Mouse (Mus musculus): ENCODE results near the gene Tnni3. TPM values are rescaled to one million over a fixed set of nuclear protein-coding genes. Genes with fewer than 3 reads are reported as not detected.

The Tnni3 gene
- 0.99 TPM for polyA plus RNA-seq (2017; shearing (Covaris generic))

DNA sequence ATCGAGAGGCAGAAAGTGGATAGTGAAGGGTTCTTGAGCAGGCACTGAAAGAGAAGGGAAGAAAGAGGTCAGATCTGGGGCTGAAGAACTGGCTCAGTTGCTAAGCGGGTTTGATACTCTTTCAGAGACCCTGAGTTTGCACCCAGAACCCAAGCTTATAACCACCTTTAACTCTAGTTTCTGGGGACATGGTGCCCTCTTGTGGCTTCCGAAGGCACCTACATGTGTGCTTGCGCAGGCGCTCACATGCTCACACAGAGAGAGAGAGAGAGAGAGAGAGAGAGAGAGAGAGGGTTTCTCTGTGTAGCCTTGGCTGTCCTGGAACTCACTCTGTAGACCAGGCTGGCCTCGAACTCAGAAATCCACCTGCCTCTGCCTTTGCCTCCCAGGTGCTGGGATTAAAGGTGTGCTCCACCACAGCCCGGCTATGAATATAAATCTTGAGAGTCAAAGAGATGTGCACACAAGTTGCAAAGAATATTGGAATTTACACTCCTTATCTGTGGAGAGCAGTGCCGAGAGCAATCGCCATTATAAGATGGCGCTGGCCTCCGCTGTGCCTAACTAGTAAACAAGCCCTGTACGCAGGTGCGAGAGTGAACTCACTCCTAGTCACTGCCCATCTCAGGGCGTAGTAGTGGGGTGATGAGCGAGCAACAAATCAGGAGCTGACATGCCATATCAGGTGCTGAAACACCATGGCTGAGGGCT is at the start of gene Tnni3:
Gene Tnni3 (minus strand): TSS at position 18 of the 711 bp plus-strand sequence.

DNA sequence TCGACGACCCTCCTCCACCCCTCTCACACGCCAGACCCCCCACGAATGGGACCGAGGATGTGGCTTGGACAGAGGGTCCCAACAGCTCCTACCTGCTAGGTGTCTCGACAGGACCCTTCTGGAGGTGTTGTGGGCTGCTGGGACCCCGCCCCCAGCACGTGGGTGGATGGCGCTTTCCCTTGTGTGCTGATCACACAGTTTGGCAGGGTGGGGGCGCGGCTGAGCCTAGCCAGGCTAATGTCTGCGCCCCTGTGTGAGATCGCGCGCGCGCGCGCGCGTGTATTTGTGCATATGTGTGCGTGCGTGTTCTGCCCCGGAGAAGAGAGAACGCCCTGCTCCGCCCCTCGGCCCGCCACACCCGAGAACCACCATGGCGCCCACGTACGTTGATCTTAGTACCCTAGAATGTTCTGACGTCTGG is 23.2 kb upstream of the Tnni3 start, which contains the start of gene Syt5:
Gene Syt5 (minus strand): TSS at position 321 of the 421 bp plus-strand sequence.

DNA sequence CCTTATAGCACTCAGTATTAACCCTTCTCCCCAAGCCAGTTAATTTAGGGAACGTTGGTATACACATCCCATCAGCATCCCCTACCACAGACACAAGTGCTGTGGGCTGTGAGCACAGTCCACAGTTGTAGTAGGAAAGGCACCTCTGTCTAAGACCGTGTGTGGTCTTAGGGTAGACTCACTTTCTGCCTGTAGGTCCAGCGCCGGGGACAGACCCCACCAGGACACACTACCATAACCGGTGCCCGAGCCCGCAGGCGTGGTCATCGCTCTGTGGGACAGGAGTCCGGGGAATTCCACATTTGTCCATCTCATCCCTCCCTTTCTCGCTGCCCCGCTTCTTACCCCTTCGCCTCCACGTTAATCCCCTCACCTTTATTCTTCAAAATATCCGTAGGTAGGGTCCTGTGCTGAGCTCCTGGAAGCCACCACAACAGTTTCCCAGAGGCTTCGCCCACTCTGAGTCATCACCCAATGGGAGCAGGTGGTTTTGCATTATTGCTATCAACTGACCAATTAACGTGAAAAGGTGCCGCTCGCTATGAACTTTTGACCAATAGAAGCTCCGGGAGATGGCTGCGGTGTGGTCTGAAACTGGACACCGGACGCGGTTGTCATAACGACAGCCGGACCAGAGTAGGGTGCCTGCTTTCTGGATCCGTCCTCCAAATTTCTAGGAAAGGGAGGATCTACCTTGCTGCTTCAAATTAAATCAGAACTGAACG is 8.1 kb upstream of the Tnni3 start, which contains the start of gene Dnaaf3:
Gene Dnaaf3 (minus strand): TSS at position 449 of the 725 bp plus-strand sequence.

DNA sequence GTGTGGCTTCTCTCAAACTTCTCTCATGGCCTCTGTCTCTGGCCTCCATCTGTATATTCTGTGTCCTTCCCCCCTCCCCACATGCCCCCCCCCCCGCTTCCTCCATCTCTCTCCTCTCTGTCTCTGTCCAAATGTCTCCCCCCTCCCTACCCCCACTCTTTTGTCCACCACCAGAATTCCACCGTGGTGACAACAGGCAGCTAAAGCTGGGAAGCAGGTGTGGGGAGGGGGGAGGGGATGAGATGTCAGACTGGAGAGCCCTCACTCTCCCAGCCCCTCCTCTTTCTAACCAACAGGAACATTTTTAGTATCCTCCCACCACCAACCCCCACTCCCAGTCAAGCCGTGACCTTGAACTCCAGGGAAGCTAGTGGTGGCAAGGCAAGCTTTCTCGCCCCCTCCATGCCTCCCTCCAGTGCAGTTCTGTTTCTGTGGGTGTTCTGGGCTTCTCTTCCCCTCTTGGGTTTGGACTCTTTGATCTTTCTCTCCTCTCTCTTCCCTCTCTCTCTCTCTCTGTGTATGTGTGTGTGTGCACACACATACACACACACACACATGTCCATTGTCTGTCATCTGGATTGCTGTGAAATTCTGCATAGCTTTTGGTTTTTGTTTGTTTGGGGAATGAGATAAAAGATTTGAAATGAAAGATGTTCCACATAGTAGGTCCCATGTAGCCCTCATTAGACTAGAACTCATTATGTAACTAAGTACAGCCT is 7.5 kb downstream of the Tnni3 start, which contains the start of gene Tnnt1:
Gene Tnnt1 (minus strand): TSS at position 51 of the 719 bp plus-strand sequence.

DNA sequence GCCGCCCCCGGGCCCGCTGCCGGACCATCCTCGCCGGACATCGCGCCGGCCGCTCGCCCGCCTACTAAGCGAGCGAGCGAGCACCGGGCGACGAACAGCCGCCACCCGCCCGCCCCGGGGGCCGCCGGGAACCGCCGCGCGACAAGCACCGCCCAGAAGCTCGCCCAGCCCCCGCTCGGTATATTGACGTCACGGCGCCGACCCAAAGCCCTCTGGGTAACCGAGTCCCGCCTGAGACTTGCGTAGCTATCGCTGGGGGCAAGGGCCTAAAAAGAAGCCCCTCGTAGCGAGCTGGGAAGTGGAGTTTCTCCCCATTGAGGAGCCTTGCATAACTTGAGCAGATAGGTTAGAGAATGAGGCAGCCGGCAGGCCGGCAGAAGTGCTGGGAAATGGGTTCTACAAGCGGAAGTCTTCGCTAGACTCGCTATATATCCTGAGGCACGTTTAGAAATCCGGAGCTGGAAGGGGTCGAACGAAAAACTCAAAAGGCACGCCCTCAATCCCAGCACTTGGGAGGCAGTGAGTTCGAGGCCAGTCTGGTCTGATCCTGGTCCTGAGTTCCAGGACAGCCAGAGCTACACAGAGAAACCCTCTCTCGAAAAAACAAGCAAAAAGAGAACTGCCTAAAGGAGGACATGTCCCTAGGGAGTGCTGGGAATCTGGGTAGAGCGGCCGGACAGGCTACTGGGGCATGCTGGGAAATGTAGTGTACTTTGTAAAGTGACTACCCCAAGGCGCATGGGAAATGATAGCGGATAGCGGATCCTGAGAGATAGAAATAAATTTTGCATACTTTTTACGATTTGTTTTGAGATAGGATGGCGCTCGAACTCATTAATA is 22.3 kb downstream of the Tnni3 start, which contains the start of gene Ppp1r12c:
Gene Ppp1r12c (minus strand): TSS at position 123 of the 840 bp plus-strand sequence.

Other genes with a start within 250 kb of the Tnni3 start
- gene Ncr1, start 186.5 kb downstream of the Tnni3 start, polyA plus RNA-seq (2017; shearing (Covaris generic)) = not detected
- gene Gp6, start 126.5 kb downstream of the Tnni3 start, polyA plus RNA-seq (2017; shearing (Covaris generic)) = not detected
- gene Rdh13, start 78.6 kb downstream of the Tnni3 start, polyA plus RNA-seq (2017; shearing (Covaris generic)) = 7.3 TPM
- 10.6 TPM for gene Eps8l1, start 63.6 kb downstream of the Tnni3 start, polyA plus RNA-seq (2017; shearing (Covaris generic))
- 31.8 TPM for gene Ppp1r12c, start 22.5 kb downstream of the Tnni3 start, polyA plus RNA-seq (2017; shearing (Covaris generic))
- 7.6 TPM for gene Tnnt1, start 7.8 kb downstream of the Tnni3 start, polyA plus RNA-seq (2017; shearing (Covaris generic))
- gene Dnaaf3, start 8.2 kb upstream of the Tnni3 start, polyA plus RNA-seq (2017; shearing (Covaris generic)) = 0.94 TPM
- gene Syt5, start 23.3 kb upstream of the Tnni3 start, polyA plus RNA-seq (2017; shearing (Covaris generic)) = 0.41 TPM
- not detected for gene Ptprh, start 79.8 kb upstream of the Tnni3 start, polyA plus RNA-seq (2017; shearing (Covaris generic))
- 3.5 TPM for gene Tmem86b, start 107.2 kb upstream of the Tnni3 start, polyA plus RNA-seq (2017; shearing (Covaris generic))
- 26.6 TPM for gene Ppp6r1, start 134.8 kb upstream of the Tnni3 start, polyA plus RNA-seq (2017; shearing (Covaris generic))
- 87.0 TPM for gene Hspbp1, start 160.8 kb upstream of the Tnni3 start, polyA plus RNA-seq (2017; shearing (Covaris generic))
- gene Brsk1, start 166.4 kb upstream of the Tnni3 start, polyA plus RNA-seq (2017; shearing (Covaris generic)) = not detected
- gene Tmem150b, start 201.0 kb upstream of the Tnni3 start, polyA plus RNA-seq (2017; shearing (Covaris generic)) = not detected
- gene Kmt5c, start 215.9 kb upstream of the Tnni3 start, polyA plus RNA-seq (2017; shearing (Covaris generic)) = 45.4 TPM
- 4.9 TPM for gene Cox6b2, start 228.9 kb upstream of the Tnni3 start, polyA plus RNA-seq (2017; shearing (Covaris generic))
- not detected for gene Fam71e2, start 247.1 kb upstream of the Tnni3 start, polyA plus RNA-seq (2017; shearing (Covaris generic))

Data from CD4-positive, CD25-positive, alpha-beta regulatory T cell, adult 9 weeks (primary cell).